Mouse (Mus musculus) T-helper 17 cell (primary cell): ENCODE results near the gene Fam118b.

Source experiments
- in situ Hi-C, 2 experiments: fragments of 300-600 bp; cut with MboI, MseI; formaldehyde crosslinking; loops; 1 replicate in 1 of 2; 2 replicates in 1 of 2; pipeline ENCODE4 v1.15.1; 2025; ENCODE audit warnings: high pct_unique_total_duplicates in 2 of 2

The Fam118b gene

GRCm38 (mm10) chr9:35199772-35200471 lies 67.7 kb downstream of the Fam118b start, which contains the start of the genes Srpr and Tirap:
Gene Srpr, plus strand, starts transcription at chr9:35200175.
Gene Tirap, minus strand, starts transcription at chr9:35200291.
- in situ Hi-C loops, result loop anchor here (25.0 kb wide), 1 partner anchor 1537 kb away; the partner anchor contains the start of gene Chek1 (in 2 of the 2)

DNA sequence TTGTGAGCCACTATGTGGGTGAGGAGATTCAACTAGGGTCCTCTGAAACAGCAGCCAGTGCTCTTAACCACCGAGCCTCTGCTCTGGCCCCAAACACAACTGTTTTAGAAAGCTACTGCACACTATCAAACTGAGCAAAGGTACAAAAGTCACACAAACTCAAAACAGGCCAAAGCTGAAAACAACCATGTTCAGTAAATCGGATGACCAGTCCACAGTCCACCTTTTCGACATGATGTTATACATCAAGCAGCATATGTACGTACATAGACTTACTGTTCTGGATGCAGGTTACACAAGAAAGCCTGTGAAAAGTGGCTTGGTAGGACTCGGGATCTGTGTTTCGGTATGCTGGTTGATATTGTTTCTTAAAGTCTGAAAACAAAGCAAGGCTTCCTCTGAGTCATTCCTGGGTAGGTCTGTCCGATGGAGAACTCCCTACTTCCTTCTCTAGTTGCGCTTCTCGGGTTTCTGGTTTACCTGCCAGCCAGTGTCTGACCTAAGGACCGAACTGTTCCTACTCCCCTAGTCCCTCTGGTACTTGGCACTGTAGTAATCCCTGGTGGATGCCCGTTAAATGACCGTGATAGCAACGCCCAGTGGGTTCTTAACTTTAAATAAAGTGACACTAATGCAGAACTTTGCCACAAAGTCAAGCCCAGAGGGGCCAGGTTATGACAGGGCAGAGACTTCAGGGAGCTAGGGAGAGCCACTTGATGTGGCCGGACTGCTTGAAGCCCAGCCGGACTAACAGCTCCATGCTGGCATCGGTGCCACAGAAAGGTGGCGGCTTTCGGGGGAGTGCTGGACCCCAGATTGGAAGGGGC lies 68.4 kb downstream of the Fam118b start:
- in situ Hi-C loops, result no loop called here

DNA sequence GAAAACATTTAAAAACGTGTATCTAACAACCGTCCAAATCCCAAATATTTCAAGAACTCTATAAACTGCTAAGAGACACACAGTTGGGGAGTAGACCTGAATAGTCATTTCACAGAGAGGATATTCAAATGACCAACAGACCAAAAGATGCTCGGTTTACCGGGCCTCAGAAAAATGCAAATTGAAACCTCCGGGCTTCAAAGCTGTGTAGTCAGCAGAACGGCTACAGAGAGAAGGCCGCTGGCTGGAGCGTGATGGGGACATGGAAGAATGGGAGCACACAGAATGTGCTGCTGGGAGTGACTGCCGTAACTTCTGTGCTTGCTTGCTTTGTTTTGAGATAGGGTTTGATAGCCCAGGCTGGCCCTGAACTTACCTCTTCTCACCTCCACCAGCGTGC lies 69.3 kb downstream of the Fam118b start:
- in situ Hi-C loops, result no loop called here

GRCm38 (mm10) chr9:35197625-35198024 lies 70.0 kb downstream of the Fam118b start:
- in situ Hi-C loops, result no loop called here

DNA sequence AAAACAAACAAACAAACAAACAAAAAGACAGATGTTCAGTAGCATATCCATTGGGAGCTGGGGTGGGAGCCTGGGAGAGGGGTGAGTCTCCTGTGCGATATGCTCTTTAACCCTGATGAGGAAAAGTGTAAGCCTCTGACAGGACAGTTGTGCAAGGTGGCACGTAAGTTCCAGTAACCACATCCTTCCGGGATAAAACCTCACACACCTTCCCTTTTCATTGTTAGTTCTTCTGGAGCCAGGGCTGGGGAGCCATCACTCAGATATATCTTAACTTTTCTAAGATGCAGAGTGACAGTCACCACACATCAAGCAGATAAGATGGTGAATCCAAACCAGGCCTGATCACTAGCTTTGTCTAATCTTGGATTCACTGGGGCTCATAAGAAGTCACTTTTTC lies 73.6 kb downstream of the Fam118b start:
- in situ Hi-C loops, result no loop called here

GRCm38 (mm10) chr9:35192983-35193542 lies 74.5 kb downstream of the Fam118b start:
- in situ Hi-C loops, result no loop called here

DNA sequence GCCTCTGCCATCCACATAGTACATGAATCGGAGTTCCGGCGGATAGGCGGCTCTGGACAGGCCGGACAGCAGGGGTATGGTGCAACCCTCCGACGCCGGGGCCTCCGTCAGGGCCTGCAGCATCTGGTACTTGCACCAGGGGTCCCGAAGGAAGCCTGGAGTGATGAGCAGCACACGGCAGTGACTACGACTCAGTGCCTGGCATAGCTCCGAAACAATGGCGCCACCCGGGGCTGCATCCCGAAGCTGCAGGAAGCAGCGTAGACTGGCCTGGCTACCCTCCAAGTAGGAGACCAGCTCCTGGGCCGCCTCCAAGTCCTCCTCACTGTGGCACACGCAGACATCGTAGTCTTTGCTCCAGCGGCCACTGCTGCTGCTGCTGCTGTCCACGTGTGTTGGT lies 78.9 kb downstream of the Fam118b start:
- in situ Hi-C loops, result no loop called here

DNA sequence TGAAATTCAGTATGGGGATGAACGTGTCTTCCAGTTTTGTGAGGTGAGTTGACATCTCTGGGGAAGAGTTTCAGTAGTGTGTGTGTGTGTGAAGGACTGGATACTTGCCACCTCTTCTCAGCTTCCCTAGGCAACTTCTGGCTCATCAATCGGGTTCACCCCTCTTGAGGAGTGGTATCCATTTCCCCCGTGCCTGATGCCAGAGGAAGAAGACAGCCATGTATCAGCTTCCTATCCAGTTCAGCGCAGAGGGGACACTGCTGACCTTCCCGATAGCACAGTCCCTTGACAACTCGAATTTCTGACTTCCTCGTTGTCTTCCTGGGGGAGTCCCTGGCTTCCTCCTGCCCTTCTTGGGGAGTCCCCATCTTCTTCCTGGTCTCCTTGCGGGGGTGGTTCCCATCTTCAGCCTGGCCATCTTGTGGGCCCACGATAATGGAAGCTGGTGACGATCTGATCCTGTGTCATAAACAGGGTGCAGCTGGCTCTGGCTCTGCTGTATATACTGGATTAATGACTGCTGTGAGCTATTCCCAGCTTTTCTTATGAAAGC lies 80.2 kb downstream of the Fam118b start:
- in situ Hi-C loops, result no loop called here

GRCm38 (mm10) chr9:35186430-35186829 lies 81.2 kb downstream of the Fam118b start:
- in situ Hi-C loops, result no loop called here

DNA sequence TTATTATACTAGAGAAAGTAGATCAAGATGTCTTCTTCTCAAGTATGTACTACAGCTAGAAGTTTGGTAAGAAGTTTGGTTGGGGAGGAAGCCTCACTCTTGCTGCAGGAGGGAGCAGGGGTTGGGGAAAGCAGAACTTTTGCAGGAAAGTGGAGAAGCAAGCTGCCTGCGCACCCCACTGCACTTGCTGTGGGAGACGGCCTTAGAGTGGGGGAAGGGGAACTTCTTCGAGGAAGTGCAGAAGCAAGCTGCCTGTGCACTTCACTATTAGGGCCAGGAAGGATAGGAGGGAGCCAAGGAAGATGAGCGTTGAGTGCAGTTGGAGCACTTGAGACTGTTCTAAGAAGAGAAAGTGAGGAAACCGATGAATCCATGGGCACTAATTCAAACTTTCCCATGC lies 84.2 kb downstream of the Fam118b start:
- in situ Hi-C loops, result no loop called here

DNA sequence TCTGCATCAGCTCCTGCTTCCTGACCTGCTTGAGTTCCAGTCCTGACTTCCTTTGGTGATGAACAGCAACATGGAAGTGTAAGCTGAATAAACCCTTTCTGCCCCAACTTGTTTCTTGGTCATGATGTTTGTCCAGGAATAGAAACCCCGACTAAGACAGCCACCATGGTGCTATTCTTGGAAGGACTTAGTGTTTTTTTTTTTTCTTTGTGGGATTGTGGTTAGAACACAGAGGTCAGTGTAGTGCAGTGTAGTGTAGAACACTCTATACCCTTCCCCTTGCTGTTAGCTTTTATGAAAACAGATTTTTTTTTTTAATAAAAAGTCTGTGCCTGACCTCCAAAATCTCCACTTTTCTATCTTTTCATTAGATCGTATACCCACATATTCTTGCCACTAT lies 84.8 kb downstream of the Fam118b start:
- in situ Hi-C loops, result no loop called here

GRCm38 (mm10) chr9:35176124-35176659 lies 91.4 kb downstream of the Fam118b start:
- in situ Hi-C loops, result no loop called here

DNA sequence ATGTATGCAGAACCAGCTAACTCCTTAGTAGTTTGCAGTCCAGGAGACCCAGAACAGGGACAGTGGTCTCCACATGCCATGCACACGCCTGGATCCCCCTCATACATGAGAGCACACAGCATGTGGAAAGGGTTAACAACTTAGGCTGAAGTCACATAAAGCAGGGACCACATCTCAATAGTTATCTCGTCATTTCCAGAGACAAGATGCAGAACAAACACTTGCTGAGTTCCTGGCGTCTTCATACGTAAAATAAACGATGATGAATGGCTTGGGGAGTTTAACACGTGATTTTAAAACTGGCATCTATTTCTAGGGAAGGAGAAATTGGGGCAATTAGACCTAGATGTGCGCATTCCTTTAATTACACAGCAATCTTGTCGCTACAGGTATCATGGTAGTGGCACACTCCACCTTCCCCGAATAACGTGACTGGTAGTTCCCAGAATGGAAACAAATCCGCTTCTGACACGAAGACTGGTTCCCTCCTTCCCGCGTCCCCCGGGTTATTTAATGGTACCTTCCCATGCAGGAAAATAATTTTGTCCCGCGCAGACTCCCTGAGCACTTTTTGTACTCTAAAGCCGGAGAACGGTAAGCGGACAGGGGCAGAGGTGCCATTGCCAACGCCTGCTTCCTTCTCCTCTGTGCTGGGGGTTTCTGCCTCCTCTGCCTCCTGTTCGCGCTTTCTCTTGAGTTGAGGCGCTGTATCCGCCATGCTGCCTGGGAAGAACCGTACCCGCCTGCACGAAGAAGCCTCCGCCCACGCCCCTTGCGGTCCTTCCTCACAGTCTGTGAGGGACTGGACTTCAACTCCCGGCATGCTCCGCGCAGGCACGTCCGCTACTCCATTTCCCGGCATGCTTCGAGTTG lies 92.1 kb downstream of the Fam118b start, which contains the start of gene Dcps:
Gene Dcps, minus strand, starts transcription at position 811 of the 873 bp plus-strand sequence.
- in situ Hi-C loops, result no loop called here

- in situ Hi-C loops, result loop anchor here (5.0 kb wide), 2 partner anchors 46 to 51 kb away; no protein-coding TSS in a partner anchor
Observed at GRCm38 (mm10) chr9:35173331-35173730, 94.3 kb downstream of the Fam118b start.

DNA sequence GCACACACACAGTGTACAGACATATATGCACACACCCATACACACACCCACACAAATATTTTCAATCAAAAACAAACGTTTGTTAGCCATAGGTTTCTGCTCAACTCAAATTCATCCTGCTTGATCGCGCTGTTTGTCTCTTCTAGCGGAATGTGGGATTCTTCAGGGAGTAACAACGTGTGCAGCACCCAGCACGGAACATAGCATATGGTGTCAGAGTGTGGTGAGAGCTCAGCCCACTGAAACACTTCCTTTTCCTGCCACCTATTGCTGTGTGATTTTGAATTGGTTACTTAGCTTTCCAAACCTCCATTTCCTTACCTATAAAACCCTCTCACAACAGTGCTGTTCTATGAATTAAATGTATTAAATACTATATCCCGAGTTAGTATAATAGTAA lies 97.5 kb downstream of the Fam118b start:
- in situ Hi-C loops, result loop anchor here (5.0 kb wide), 2 partner anchors 43 to 48 kb away; no protein-coding TSS in a partner anchor
